Mouse (Mus musculus) liver, adult 2 months (tissue): Measurements from ENCODE around the gene Cask.

Experiments
- CTCF ChIP-seq: fragments of 200-500 bp; IDR thresholded peaks from 2 replicates; pipeline ENCODE4 v1.5.1; 2011; ENCODE audit warnings: low read depth, low read length, control low read depth
- POLR2A ChIP-seq: fragments of 200-500 bp; IDR thresholded peaks from 2 replicates; pipeline ENCODE4 v1.6.1; 2011; ENCODE audit warnings: low read length, control low read depth; ENCODE audit not compliant: insufficient read depth; ENCODE audit errors: extremely low read depth

- no peak for TF ChIP-seq POLR2A
- no peak for TF ChIP-seq CTCF
Measured at GRCm38 (mm10) chrX:13574298-13574697, 276.9 kb downstream of the Cask start.
